Mouse (Mus musculus) layer of hippocampus, adult 11-12 months (tissue): Measurements from ENCODE around the gene Olfr732.

Experiments used
- DNase-seq: peaks from one replicate; pipeline ENCODE4 v3.0.0; 2022; ENCODE audit warnings: low spot score

Olfr732 gene

GRCm38 (mm10) chr14:50284106-50284505 is at the start of gene Olfr732:
Gene Olfr732, minus strand, starts transcription at chr14:50284206.
- no peak for DNase-seq

- no peak for DNase-seq
Measured at GRCm38 (mm10) chr14:50326661-50327060, 42.7 kb upstream of the Olfr732 start, which contains the start of gene Olfr734. Gene Olfr734, minus strand, starts transcription at chr14:50326761.

- DNase-seq: no peak
Measured at GRCm38 (mm10) chr14:50301422-50301821, 17.4 kb upstream of the Olfr732 start, which contains the start of gene Olfr733. Gene Olfr733, minus strand, starts transcription at chr14:50301522.

GRCm38 (mm10) chr14:50241766-50242165 is 42.2 kb downstream of the Olfr732 start, which contains the start of gene Olfr731:
Gene Olfr731, minus strand, starts transcription at chr14:50241866.
- DNase-seq: no peak
